Mouse (Mus musculus) small intestine, adult 2 months (tissue): ENCODE results near the gene Tmem143. TPM values are rescaled to one million over a fixed set of nuclear protein-coding genes. Genes with fewer than 3 reads are reported as not detected.
"Not testable (repeated sequence)": the region's sequence is repeated elsewhere in the genome, so short reads cannot be mapped to it uniquely, and the experiment has no call there.

Source experiments
- H3K27ac ChIP-seq: fragments of 200-500 bp; 2 replicates; pipeline ENCODE4 v1.5.1; 2012; ENCODE audit warnings: low read depth, low read length, control low read depth, inconsistent platforms; ENCODE audit not compliant: insufficient read depth
- H3K27me3 ChIP-seq: fragments of 200-500 bp; 2 replicates; pipeline ENCODE4 v1.6.1; 2012; ENCODE audit warnings: mild to moderate bottlenecking, moderate library complexity, low read length, inconsistent platforms; ENCODE audit not compliant: control insufficient read depth, insufficient read depth
- H3K36me3 ChIP-seq: fragments of 200-500 bp; 2 replicates; pipeline ENCODE4 v1.6.1; 2012; ENCODE audit warnings: mild to moderate bottlenecking, low read length, control low read depth, inconsistent platforms; ENCODE audit not compliant: control insufficient read depth, insufficient read depth
- H3K4me1 ChIP-seq: fragments of 200-500 bp; 2 replicates; pipeline ENCODE4 v1.6.1; 2012; ENCODE audit warnings: low read length, inconsistent platforms, mixed read lengths; ENCODE audit not compliant: control insufficient read depth, insufficient read depth, insufficient read length
- H3K4me3 ChIP-seq: fragments of 200-500 bp; 2 replicates; pipeline ENCODE4 v1.5.1; 2012; ENCODE audit warnings: low read depth, mild to moderate bottlenecking, control low read depth, inconsistent platforms, low read length, moderate library complexity
- CTCF ChIP-seq: fragments of 200-500 bp; IDR thresholded peaks from 2 replicates; pipeline ENCODE4 v1.5.1; 2012; ENCODE audit warnings: low read depth, mild to moderate bottlenecking, control low read depth, inconsistent platforms, low read length, moderate library complexity, mixed read lengths; ENCODE audit not compliant: insufficient replicate concordance, insufficient read length; ENCODE audit errors: extremely low read depth
- POLR2A ChIP-seq: fragments of 200-500 bp; IDR thresholded peaks from 2 replicates; pipeline ENCODE4 v1.6.1; 2012; ENCODE audit warnings: low read depth, mild to moderate bottlenecking, control low read depth, inconsistent platforms, low read length, moderate library complexity
- WGBS: fragments of 180-500 bp; shearing (Covaris S2); methylation state at CpG from one replicate; pipeline ENCODE4 v1.1.7; 2018; 5-methylcytosine and 5-hydroxymethylcytosine counted together
- polyA plus RNA-seq: library from polyadenylated mRNA; depleted of rRNA; stranded (reverse); fragments of >200 nt; gene quantifications from 2 replicates; pipeline ENCODE4 v1.2.3, GENCODE M21; 2012; rRNA removed

Gene Tmem143
- polyA plus RNA-seq, 1 experiment = 46.4 TPM

GRCm38 (mm10) chr7:45941986-45942385 lies 45.2 kb downstream of the Tmem143 start:
- Histone ChIP-seq H3K4me1 (peaks cover 11% of the 10 kb centered on the region), H3K27me3 (no peaks in the 10 kb centered on the region), H3K4me3 (no peak overlapping the region), H3K36me3 (no peaks in the 10 kb centered on the region; the same call in 1 of the 2 replicates), H3K27ac (no peak overlapping the region)
- TF ChIP-seq POLR2A = no peak
- no peak for TF ChIP-seq CTCF
- WGBS = 86% methylated on average over 9 of the region's 9 CpGs

- WGBS = 56% methylated on average over 1 of the region's 1 CpGs
- peak; percentile 19; the same call in 1 of the 2 replicates for TF ChIP-seq CTCF
Observed at GRCm38 (mm10) chr7:45943280-45943679, 46.5 kb downstream of the Tmem143 start.

GRCm38 (mm10) chr7:45949061-45949460 lies 52.3 kb downstream of the Tmem143 start:
- no peak for TF ChIP-seq POLR2A
- H3K27ac ChIP-seq = no peak overlapping the region
- no peaks in the 10 kb centered on the region for H3K4me1 ChIP-seq
- WGBS = 78% methylated on average over 4 of the region's 4 CpGs
- no peak overlapping the region for H3K4me3 ChIP-seq
- no peaks in the 10 kb centered on the region; the same call in 1 of the 2 replicates for H3K36me3 ChIP-seq
- H3K27me3 ChIP-seq = no peaks in the 10 kb centered on the region

More at GRCm38 (mm10) chr7:45943280-45943679, 46.5 kb downstream of the Tmem143 start:
- not testable (repeated sequence) for H3K4me3 ChIP-seq, H3K36me3 ChIP-seq, H3K27ac ChIP-seq, H3K27me3 ChIP-seq
- H3K4me1 ChIP-seq = peaks cover 11% of the 10 kb centered on the region

GRCm38 (mm10) chr7:45956611-45957010 lies 59.9 kb downstream of the Tmem143 start:
- WGBS = 31% methylated on average over 4 of the region's 4 CpGs
- Histone ChIP-seq H3K27ac (no peak overlapping the region), H3K36me3 (no peaks in the 10 kb centered on the region), H3K27me3 (no peaks in the 10 kb centered on the region), H3K4me1 (no peaks in the 10 kb centered on the region), H3K4me3 (no peak overlapping the region)
- TF ChIP-seq CTCF (no peak), POLR2A (no peak)

Other genes with a start within 250 kb of the Tmem143 start
- 1.2 and 18.4 TPM in 2 replicates for gene Fut2, start 230.5 kb upstream of the Tmem143 start, polyA plus RNA-seq
- gene Ntn5, start 212.9 kb upstream of the Tmem143 start, polyA plus RNA-seq = 0.39 and 0.47 TPM in 2 replicates
- 0.14 and 0.22 TPM in 2 replicates for gene Sec1, start 202.5 kb upstream of the Tmem143 start, polyA plus RNA-seq
- 2.1 and 2.3 TPM in 2 replicates for gene Car11, start 197.1 kb upstream of the Tmem143 start, polyA plus RNA-seq
- gene Dbp, start 191.9 kb upstream of the Tmem143 start, polyA plus RNA-seq = 8.9 and 13.1 TPM in 2 replicates
- 820 and 1,370 TPM in 2 replicates for gene Rpl18, start 181.5 kb upstream of the Tmem143 start, polyA plus RNA-seq
- 87.3 and 164 TPM in 2 replicates for gene Sphk2, start 178.9 kb upstream of the Tmem143 start, polyA plus RNA-seq
- 64.5 and 102 TPM in 2 replicates for gene Fam83e, start 175.7 kb upstream of the Tmem143 start, polyA plus RNA-seq
- 0.20 and 0.38 TPM in 2 replicates for gene Spaca4, start 171.1 kb upstream of the Tmem143 start, polyA plus RNA-seq
- gene Lmtk3, start 113.2 kb upstream of the Tmem143 start, polyA plus RNA-seq = 1.9 and 2.1 TPM in 2 replicates
- gene Sult2b1, start 112.3 kb upstream of the Tmem143 start, polyA plus RNA-seq = 139 and 454 TPM in 2 replicates
- 19.2 and 51.4 TPM in 2 replicates for gene Cyth2, start 82.4 kb upstream of the Tmem143 start, polyA plus RNA-seq
- gene Kcnj14, start 72.2 kb upstream of the Tmem143 start, polyA plus RNA-seq = 0.08 and 0.28 TPM in 2 replicates
- 8.5 and 10.1 TPM in 2 replicates for gene Grwd1, start 66.0 kb upstream of the Tmem143 start, polyA plus RNA-seq
- 178 and 333 TPM in 2 replicates for gene Kdelr1, start 24.2 kb upstream of the Tmem143 start, polyA plus RNA-seq
- 5.5 and 10.4 TPM in 2 replicates for gene Grin2d, start 18.6 kb upstream of the Tmem143 start, polyA plus RNA-seq
- gene Syngr4, start 227 bp upstream of the Tmem143 start, polyA plus RNA-seq = 0.41 TPM in 1 of 2 replicates, not detected in the other
- gene Emp3, start 24.5 kb downstream of the Tmem143 start, polyA plus RNA-seq = 49.1 and 49.5 TPM in 2 replicates
- 8.0 and 8.9 TPM in 2 replicates for gene Ccdc114, start 27.1 kb downstream of the Tmem143 start, polyA plus RNA-seq
- 7.4 and 25.5 TPM in 2 replicates for gene Abcc6, start 133.4 kb downstream of the Tmem143 start, polyA plus RNA-seq
- gene Nomo1, start 136.8 kb downstream of the Tmem143 start, polyA plus RNA-seq = 25.1 and 53.1 TPM in 2 replicates
- 0.67 and 0.96 TPM in 2 replicates for gene Kcnj11, start 203.8 kb downstream of the Tmem143 start, polyA plus RNA-seq